9 mouse cellular contexts compared by ENCODE assay signal in the genomic region with DNA sequence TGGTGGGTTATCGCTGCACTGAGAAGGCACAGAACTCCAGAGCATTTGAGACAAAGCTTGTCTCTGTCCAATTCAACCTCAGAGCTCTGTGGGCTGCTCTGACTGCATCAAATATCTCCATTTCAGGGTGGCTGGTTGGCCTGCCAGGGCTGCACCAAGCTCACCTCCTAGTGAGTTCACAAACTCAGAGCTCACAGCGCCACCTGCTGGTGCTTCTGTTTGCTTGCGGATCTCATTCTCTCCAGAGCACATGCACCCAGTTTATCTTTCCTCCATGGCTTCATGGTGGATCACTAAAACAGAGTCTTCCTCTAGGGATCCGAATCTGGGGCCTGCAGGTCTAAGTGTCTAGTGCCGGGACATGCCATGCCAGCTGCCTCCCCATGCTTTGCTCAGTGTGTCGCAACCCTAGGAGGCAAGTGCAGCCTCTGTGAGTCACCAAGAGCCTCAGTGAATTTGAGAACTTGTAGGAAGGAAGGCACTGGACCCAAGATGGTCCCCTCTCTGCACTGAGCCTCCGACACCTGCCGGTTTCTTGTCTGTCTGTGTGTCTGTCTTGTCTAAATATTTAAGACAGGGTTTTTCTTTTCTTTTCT. TPM values are rescaled to one million over a fixed set of nuclear protein-coding genes. Genes with fewer than 3 reads are reported as not detected.
DNase-seq lines count a peak whose midpoint lies in the region; ATAC-seq and TF ChIP-seq lines count a peak whose summit lies in the region.
"Had no signal": no experiment of that assay in that cellular context is flagged by ENCODE, and none has a peak within 500 bp of the region (broad histone marks: within the 10 kb centered on the region; RNA-seq: fewer than 3 reads in every experiment).

No protein-coding gene starts in this region.

- TF ChIP-seq POLR2A in embryonic fibroblast, embryonic 13.5 days (IDR thresholded peaks at IDR 0.05; ENCODE audit: low read depth, low read length): no peak

- peak; percentile 50 for ATAC-seq in inflammation-experienced regulatory T-cells, adult 6 months
- no peak for ATAC-seq in midbrain, embryonic 14.5 days (ENCODE audit: low FRiP score, low TSS enrichment)

- no peaks in the 10 kb centered on the region for H3K36me3 ChIP-seq in midbrain, embryonic 14.5 days (ENCODE audit: control insufficient read depth, insufficient read depth, low read length)
- H3K36me3 ChIP-seq: limb, embryonic 15.5 days had no signal

- H3K9ac ChIP-seq in midbrain, embryonic 14.5 days (replicated peaks; ENCODE audit: low read length): no peak overlapping the region
- H3K9ac ChIP-seq: limb, embryonic 15.5 days had no signal

- 27% methylated on average over 8 of the region's 8 CpGs for WGBS in midbrain, embryonic 14.5 days

- peak; percentile 74; the same call in 1 of the 2 replicates for TF ChIP-seq CTCF in embryonic fibroblast, embryonic 13.5 days (IDR thresholded peaks at IDR 0.05; ENCODE audit: borderline replicate concordance, insufficient read depth, low read length)

- H3K4me2 ChIP-seq in midbrain, embryonic 14.5 days (ENCODE audit: low read length): no peak overlapping the region
- H3K4me2 ChIP-seq: limb, embryonic 15.5 days had no signal

- H3K9me3 ChIP-seq in midbrain, embryonic 14.5 days (ENCODE audit: control insufficient read depth, low read length): no peaks in the 10 kb centered on the region
- H3K9me3 ChIP-seq: limb, embryonic 15.5 days had no signal

- no peak overlapping the region for H3K27ac ChIP-seq in embryonic fibroblast, embryonic 13.5 days (ENCODE audit: insufficient read depth, low read length)
- no peak overlapping the region for H3K27ac ChIP-seq in midbrain, embryonic 14.5 days (replicated peaks; ENCODE audit: low read depth, low read length)
- H3K27ac ChIP-seq: limb, embryonic 15.5 days had no signal

- peaks cover 6% of the 10 kb centered on the region; the same call in 1 of the 2 replicates for H3K27me3 ChIP-seq in midbrain, embryonic 14.5 days (ENCODE audit: control insufficient read depth, insufficient read depth, low read length)

- H3K4me3 ChIP-seq in embryonic fibroblast, embryonic 13.5 days (ENCODE audit: insufficient read depth, low read length): no peak overlapping the region
- no peak overlapping the region for H3K4me3 ChIP-seq in midbrain, embryonic 14.5 days (replicated peaks; ENCODE audit: low read depth, low read length)
- H3K4me3 ChIP-seq: limb, embryonic 15.5 days had no signal

- DNase-seq in heart, adult 18-20 months: peak; percentile 50 to 72
- DNase-seq in heart, postnatal 25 days (ENCODE audit: low spot score): no peak
- DNase-seq in adrenal gland, adult 2 months: peak; percentile 50
- peak; percentile 56 to 71 for DNase-seq in left cerebral cortex, postnatal 14 days (ENCODE audit: low spot score in 2 of 2)
- peak; percentile 95 for DNase-seq in midbrain, embryonic 14.5 days
- DNase-seq in skeletal muscle tissue, adult 2 months (ENCODE audit: low read depth, low spot score): peak; percentile 38

- no peaks in the 10 kb centered on the region for H3K4me1 ChIP-seq in embryonic fibroblast, embryonic 13.5 days (ENCODE audit: control insufficient read depth, insufficient read depth, low read length)
- no peaks in the 10 kb centered on the region for H3K4me1 ChIP-seq in midbrain, embryonic 14.5 days (ENCODE audit: control insufficient read depth, insufficient read depth, low read length)
- H3K4me1 ChIP-seq: limb, embryonic 15.5 days had no signal

- intact Hi-C loops in heart, postnatal 25 days (cut with DNase I): loop anchor here (10.0 kb wide), 1 partner anchor 129 kb away; no protein-coding TSS in a partner anchor
- intact Hi-C loops in left cerebral cortex, postnatal 14 days (cut with DNase I): loop anchor here (5.0 to 10.0 kb wide), 3 partner anchors 129 to 259 kb away; no protein-coding TSS in a partner anchor

RNA-seq across cellular contexts. Expression of a gene that starts 3.6 kb away (rescaled TPM):
- total RNA-seq in heart, adult 18-20 months (2021): not detected
- total RNA-seq in heart, postnatal 25 days (2021): not detected
- not detected for total RNA-seq in adrenal gland, adult 2 months (2021)
- polyA plus RNA-seq in adrenal gland, adult 2 months (2012; rRNA removed): not detected in 2 replicates
- not detected in 2 replicates for polyA plus RNA-seq in embryonic fibroblast, embryonic 13.5 days (2011; ENCODE audit: insufficient read length, low read depth, missing spikeins)
- polyA plus RNA-seq in inflammation-experienced regulatory T-cells, adult 6 months (2017; shearing (Covaris generic)): 1 to 10 TPM in 1 of 3 experiments, under 1 TPM in 1, not detected in 1; 0.67 to 6.8 TPM
- total RNA-seq in left cerebral cortex, postnatal 14 days (2021): not detected
- not detected in 2 replicates for polyA plus RNA-seq in midbrain, embryonic 14.5 days (2014; fragmentation: Nextera tagmentation; extraction: Ambion mirVana)
- polyA plus RNA-seq: limb, embryonic 15.5 days had no signal

RNA-seq across cellular contexts. Expression of a gene that starts 25.3 kb away (rescaled TPM):
- total RNA-seq in heart, adult 18-20 months (2021): not detected
- total RNA-seq in heart, postnatal 25 days (2021): not detected
- not detected for total RNA-seq in adrenal gland, adult 2 months (2021)
- polyA plus RNA-seq in adrenal gland, adult 2 months (2012; rRNA removed): 0.19 TPM in 1 of 2 replicates, not detected in the other
- polyA plus RNA-seq in embryonic fibroblast, embryonic 13.5 days (2011; ENCODE audit: insufficient read length, low read depth, missing spikeins): not detected in 2 replicates
- polyA plus RNA-seq in inflammation-experienced regulatory T-cells, adult 6 months (2017; shearing (Covaris generic)): 1 to 10 TPM; 1.5 to 7.5 (median 4.7) TPM
- total RNA-seq in left cerebral cortex, postnatal 14 days (2021): not detected
- not detected in 2 replicates for polyA plus RNA-seq in midbrain, embryonic 14.5 days (2014; fragmentation: Nextera tagmentation; extraction: Ambion mirVana)
- polyA plus RNA-seq: limb, embryonic 15.5 days had no signal
